Mouse (Mus musculus) brain, embryonic 14.5 days (tissue): Measurements from ENCODE around the gene Pecam1. TPM values are rescaled to one million over a fixed set of nuclear protein-coding genes. Genes with fewer than 3 reads are reported as not detected.

Experiments used
- DNase-seq: peaks from one replicate; pipeline ENCODE4 v3.0.0-alpha.2; 2011; ENCODE audit warnings: low read depth
- CTCF ChIP-seq: fragments of 200-500 bp; IDR thresholded peaks from 2 replicates; pipeline ENCODE4 v1.5.1; 2012; ENCODE audit warnings: inconsistent platforms, mild to moderate bottlenecking, moderate library complexity, borderline replicate concordance; ENCODE audit not compliant: insufficient read depth, insufficient read length; ENCODE audit errors: extremely low read depth
- POLR2A ChIP-seq: fragments of 200-500 bp; IDR thresholded peaks from 2 replicates; pipeline ENCODE4 v1.6.1; 2012; ENCODE audit warnings: mild to moderate bottlenecking, inconsistent platforms, borderline replicate concordance; ENCODE audit not compliant: poor library complexity, insufficient read depth, insufficient read length, severe bottlenecking; ENCODE audit errors: extremely low read depth
- polyA plus RNA-seq: library from polyadenylated mRNA; depleted of rRNA; stranded (reverse); fragments of >200 nt; gene quantifications from 2 replicates; pipeline ENCODE4 v1.2.3, GENCODE M21; 2012

Pecam1 gene
- polyA plus RNA-seq, 1 experiment: 24.8 TPM

DNA sequence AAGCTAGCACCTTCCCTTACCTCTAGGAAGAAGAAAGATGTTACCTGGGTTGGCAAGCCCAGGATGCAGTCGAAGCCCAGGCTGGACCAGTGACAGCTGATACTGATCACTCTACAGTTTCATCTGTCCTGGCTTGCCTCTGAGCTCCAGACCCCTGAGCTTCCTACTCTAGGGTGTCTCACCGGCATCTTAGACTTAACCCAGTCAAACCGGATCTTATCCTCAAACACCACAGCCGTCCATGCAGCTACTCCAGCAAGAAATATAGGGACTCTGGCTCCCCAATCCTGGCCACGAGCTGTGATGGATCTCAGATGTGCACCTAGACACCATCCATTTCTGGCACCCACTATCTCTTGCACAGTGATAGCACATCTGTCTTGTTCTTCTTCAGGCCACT, 74.6 kb downstream of the Pecam1 start:
- no peak for TF ChIP-seq POLR2A
- TF ChIP-seq CTCF: no peak
- no peak for DNase-seq

DNA sequence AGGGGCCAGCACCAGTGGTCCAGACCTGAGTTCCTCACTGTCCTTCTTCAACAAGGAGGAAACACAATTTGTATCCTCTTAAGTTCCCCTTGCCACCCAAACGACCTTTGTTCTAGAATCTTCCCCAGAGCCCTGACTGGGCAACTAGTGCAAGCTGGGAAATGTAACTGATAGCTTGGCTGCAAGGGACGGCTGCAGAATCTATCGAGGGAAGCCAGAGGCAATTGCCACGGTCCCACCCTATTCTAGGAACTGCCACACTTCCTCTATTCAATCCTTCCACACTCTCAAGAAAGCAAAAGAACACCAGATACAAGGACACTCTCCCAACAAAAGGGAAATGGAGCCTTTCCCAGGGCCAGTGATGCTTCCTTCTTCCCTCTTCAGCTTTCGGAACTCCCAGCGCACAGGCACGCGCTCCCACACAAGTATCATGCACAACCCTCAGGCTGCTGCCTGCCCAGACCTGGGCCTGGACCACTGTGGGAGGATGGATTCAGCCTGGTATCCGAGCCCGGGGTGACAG, 75.2 kb downstream of the Pecam1 start:
- TF ChIP-seq POLR2A (no peak), CTCF (no peak)
- peak; percentile 31 for DNase-seq

DNA sequence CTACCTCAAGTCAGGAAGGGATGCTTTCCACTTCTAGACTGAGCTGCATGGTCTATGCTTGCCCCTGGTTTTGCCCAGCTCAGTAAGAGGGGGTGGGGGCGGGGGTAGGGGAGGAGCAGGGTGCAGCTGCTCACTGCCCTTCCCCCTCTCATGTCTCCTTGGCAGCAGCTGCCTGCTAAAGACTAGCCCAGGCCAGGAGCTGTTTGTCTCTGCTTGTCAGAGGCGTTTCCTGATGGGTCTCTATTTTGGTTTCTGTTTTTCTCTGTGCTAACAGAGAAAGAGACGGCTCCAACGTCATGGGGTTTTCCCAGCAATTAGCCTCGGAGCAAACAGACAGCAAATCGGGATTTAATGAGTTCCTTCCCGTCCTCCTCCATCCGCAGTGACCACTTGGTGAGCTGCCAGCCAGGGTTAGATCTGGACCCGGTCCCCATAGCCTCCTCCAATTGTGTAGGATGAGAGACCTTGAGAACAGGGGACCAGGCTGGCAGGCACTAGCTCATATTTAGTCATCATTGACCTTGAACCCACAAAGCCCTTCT, 75.7 kb downstream of the Pecam1 start:
- peak; percentile 94 for DNase-seq
- TF ChIP-seq CTCF (no peak), POLR2A (no peak)

DNA sequence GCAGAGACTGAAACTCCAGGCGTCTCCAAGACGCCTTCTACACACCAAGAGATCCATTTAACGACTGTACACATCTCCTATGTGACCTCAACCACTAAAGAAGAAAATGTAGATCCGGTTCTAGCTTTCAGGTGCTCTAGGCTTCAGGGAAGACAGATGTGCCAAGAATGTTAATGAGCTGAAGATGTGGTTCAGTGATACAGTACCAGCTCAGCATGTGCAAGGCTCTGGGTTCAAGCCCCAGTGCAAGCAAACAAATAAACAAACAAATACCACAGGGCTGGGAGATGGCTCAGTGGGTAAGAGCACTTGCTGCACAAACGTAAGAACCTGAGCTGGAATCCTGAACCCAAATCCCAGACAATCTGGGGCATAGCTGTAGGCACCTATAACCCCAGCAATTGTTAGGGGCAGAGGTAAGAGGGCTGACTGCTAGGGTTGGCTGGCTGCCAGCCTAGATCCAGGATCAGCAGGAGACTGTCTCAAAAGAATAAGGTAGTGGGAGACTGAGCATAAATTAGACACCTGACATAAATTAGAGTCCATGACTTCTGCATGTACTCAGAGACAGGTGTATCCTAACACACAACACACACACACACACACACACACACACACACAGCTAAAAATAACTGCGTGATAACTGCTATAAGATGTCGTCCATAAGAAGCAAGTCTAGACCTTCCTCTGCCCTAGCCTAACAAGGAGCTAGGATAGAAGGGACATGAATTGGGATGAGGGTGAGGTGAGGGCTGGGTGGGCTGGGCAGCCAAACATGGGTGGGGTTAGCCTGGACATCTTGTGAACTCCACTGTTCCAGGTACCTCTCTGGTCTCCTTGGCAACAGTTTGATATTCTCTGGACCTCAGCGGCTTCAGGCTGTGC, 76.5 kb downstream of the Pecam1 start:
- TF ChIP-seq POLR2A (no peak), CTCF (no peak)
- peak; percentile 37 for DNase-seq

DNA sequence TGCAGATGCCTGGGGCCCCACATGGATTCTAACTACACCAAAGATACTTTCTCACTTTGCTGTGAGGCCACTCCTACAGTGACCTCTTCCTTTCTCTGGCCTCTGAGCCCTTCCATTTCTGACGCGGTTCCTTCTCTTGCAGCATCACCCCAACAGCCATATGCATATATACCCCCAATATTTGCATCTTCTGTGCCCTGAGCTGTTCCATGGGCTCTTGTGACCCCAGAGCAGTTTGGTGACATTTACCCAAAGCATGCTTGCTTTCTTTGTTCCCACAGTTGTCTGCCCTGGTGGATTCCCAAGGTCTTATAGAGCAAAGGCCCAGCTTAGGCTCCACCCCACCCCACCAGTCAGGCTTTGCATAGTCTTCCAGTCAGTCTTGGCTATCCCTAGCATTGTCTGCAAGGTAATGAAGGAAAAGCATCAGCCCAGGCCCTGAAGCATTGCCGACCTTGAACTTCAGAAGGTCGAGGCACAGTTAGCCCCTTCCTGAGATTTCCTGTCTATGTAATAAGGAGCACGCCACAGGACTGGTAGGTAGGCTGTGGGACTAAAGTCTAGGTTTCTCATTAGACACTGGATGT, 77.4 kb downstream of the Pecam1 start:
- DNase-seq: no peak
- TF ChIP-seq CTCF: no peak
- TF ChIP-seq POLR2A: no peak

DNA sequence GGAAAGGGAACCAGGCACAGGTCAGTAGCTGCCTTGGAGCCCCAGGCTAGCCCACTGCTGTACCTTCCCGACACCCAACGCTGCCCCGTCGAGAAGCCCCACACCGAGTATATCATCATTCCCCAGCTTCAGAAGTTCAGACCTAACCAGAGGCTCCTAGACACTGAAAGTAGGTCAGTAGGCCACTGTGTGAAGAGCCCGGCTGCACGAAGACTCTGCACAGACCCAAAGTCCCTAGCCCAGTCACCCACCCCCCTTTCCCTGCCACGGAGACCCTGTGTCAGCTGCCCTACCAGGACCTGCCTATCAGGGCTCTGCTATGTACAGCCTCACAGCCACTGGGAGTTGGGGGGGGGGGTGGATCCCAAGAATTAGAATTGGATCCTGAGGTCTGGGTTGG, 78.6 kb downstream of the Pecam1 start:
- TF ChIP-seq CTCF (no peak), POLR2A (no peak)
- no peak for DNase-seq

DNA sequence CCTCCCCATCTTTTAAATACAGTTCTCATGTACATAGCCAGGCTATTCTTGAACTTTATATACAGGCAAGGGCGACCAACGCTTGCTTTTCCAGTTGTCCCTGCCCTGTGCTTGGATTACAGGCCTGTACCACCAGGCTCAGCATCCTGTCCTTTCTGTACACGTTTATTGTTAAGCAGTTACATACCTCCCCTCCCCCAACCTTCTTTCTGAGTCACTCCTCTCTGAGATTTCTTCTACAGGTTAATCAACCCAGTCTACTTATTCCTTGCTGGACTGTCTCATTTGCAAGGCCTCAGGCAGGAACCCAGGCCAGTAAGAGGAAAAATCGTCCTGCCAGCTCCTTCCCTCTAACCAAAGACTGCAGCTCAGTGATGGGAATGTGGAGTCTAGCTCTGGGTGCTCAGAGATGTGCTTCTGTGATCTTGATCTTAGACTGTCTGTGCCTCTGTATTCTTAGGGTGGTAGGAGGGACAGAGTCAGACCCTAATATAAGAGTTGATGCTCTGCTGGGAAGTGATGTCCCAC, 79.4 kb downstream of the Pecam1 start:
- no peak for DNase-seq
- TF ChIP-seq CTCF (no peak), POLR2A (no peak)

DNA sequence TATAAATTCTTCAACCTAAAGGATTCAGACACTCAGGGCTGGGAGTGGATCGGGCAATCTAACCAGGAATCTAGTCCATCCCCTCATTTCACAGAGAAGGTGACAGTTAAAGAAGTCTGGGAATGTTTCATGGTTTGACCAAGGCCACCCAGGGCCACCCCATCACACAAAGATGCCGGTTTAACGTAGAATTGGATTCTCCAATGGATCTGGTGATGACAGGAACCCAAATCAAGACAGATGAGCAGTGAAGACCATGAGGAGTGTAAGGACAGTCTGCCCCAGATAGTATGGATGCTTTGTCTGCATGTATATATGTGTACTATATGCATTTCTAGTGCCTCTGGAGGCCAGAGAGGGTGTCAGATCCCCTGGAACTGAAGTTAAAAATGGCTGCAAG, 80.2 kb downstream of the Pecam1 start:
- TF ChIP-seq POLR2A: no peak
- no peak for TF ChIP-seq CTCF
- no peak for DNase-seq

DNA sequence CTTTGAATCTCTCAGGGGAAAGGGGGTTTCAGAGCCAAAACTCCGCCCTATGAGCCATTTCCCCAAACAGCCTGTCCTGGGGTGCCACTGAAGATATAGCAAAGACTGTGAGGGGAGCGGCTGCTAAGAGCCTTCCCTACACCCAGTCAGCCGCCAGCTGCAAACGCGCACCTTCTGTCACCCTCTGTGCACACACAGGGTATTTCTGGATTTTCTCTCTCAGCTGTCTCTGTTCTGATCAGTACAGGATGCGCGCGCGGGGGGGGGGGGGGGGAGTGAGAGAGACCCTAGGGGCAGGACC, 80.6 kb downstream of the Pecam1 start:
- DNase-seq: peak; percentile 50
- TF ChIP-seq POLR2A: no peak
- no peak for TF ChIP-seq CTCF

DNA sequence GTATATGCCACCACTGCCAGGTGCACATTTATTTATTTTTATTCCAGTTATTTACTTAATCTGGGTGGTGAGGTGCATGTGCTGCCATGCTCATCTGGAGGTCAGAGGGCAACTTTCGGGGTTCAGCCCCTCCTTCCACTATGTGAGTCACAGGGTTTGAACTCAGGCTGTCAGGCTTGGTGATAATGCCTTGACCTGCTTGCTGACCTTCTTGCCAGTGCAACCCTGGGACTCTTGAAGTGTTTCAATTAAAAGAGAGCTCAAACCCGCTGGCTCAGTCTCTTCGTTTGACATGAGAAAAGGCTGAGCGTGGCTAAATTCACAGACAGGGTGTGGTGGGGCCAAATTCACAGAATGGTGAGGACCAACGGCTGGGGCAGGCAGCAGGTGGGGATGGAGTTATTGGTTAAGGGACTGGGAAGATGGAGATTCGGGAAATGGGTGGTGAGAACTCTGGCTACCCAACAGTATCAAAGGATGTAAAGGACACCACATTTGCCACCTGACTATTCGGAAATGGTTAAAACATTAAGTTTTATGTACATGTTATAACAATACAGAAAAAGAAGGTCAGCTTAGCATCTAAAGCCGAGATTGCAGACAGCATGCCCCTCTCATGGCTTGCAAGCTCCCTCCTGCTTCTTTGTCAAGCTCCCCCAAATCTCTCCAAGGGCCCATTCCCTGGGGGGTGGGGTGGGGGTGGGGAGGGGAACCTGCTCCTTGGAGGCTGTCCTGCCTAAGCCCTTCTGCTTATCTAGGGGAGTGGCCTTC, 81.1 kb downstream of the Pecam1 start:
- TF ChIP-seq CTCF (no peak), POLR2A (no peak)
- DNase-seq: no peak

DNA sequence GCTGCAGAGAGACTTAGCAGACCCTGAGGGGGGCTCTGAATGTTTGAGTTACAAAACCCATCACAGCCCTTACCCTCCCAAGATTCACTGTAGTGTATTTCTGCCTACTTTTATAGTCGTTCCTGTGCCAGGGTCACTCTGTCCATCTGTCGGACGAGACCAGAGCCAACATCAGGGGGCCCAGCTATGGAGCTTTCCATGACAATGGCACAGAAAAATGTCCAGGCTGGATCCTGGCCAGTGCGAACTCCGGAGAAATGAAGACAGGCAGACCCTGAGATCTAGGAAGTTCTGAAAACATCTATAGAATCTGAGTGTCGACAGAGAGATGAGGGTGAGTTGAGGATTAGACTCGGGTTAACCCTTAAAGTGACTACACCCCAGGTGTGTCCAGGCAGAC, 82.1 kb downstream of the Pecam1 start:
- no peak for TF ChIP-seq POLR2A
- no peak for TF ChIP-seq CTCF
- DNase-seq: no peak
